Mouse (Mus musculus) CH12.LX (cell line): ENCODE results near the gene Atp11b. TPM values are rescaled to one million over a fixed set of nuclear protein-coding genes. Genes with fewer than 3 reads are reported as not detected.

Experiments
- DNase-seq: peaks from one replicate; pipeline ENCODE4 v3.0.0-alpha.2; 2013; ENCODE audit errors: extremely low read depth
- H3K27ac ChIP-seq: 2 replicates; pipeline ENCODE4 v1.5.1; 2012; ENCODE audit warnings: low read depth, mild to moderate bottlenecking, control low read depth, moderate library complexity; ENCODE audit not compliant: insufficient read depth
- H3K27me3 ChIP-seq: replicated peaks from 2 replicates; pipeline ENCODE3; 2012; ENCODE audit warnings: inconsistent platforms
- H3K36me3 ChIP-seq, 2 experiments: replicated peaks in 1 of 2; 2 replicates each; pipeline versions ENCODE3 to v1.6.1; 2012; ENCODE audit warnings: inconsistent platforms in 1 of 2, low read length in 1 of 2, mild to moderate bottlenecking in 1 of 2, mixed read lengths in 1 of 2, moderate library complexity in 1 of 2; ENCODE audit not compliant: control insufficient read depth in 1 of 2, insufficient read depth in 1 of 2
- H3K4me1 ChIP-seq, 2 experiments: 2 replicates each; pipeline ENCODE4 v1.6.1; 2012; ENCODE audit warnings: inconsistent platforms in 1 of 2, moderate library complexity in 1 of 2; ENCODE audit not compliant: insufficient read depth in 2 of 2, control insufficient read depth in 1 of 2
- H3K4me2 ChIP-seq: 2 replicates; pipeline ENCODE4 v1.6.1; 2012; ENCODE audit warnings: low read depth, mild to moderate bottlenecking, control low read depth; ENCODE audit not compliant: poor library complexity, insufficient read depth, severe bottlenecking
- H3K4me3 ChIP-seq, 3 experiments: fragments of 150-350 bp in 1 of 3; sonication (generic) in 1 of 3; replicated peaks in 1 of 3; 2 replicates each; pipeline versions ENCODE3 to v1.5.1; 2011 to 2012; ENCODE audit warnings: low read depth in 2 of 3, low read length in 2 of 3, mild to moderate bottlenecking in 2 of 3, moderate library complexity in 2 of 3, control low read depth in 1 of 3, improper control_type of control experiment in 1 of 3, inconsistent platforms in 1 of 3, mixed read lengths in 1 of 3; ENCODE audit not compliant: poor library complexity in 1 of 3
- H3K79me2 ChIP-seq: replicated peaks from 2 replicates; pipeline ENCODE4 v1.6.1; 2012; ENCODE audit warnings: mild to moderate bottlenecking, moderate library complexity; ENCODE audit not compliant: control insufficient read depth, poor library complexity, insufficient read depth, severe bottlenecking; ENCODE audit errors: extremely low read depth
- H3K9ac ChIP-seq: 2 replicates; pipeline ENCODE4 v1.6.1; 2012; ENCODE audit warnings: low read depth, mild to moderate bottlenecking, control low read depth, moderate library complexity; ENCODE audit not compliant: insufficient read depth
- H3K9me3 ChIP-seq: replicated peaks from 2 replicates; pipeline ENCODE3; 2012; ENCODE audit warnings: low read length, inconsistent platforms, mixed read lengths
- CHD1 ChIP-seq: IDR thresholded peaks from 2 replicates; pipeline ENCODE4 v1.6.1; 2012; ENCODE audit warnings: low read depth, low read length, improper control_type of control experiment, inconsistent platforms
- CHD2 ChIP-seq: IDR thresholded peaks from 2 replicates; pipeline ENCODE4 v1.6.1; 2011; ENCODE audit warnings: low read length, improper control_type of control experiment
- CTCF ChIP-seq, 2 experiments: IDR thresholded peaks in 1 of 2; conservative IDR thresholded peaks in 1 of 2; 2 replicates each; pipeline ENCODE4 v1.5.1; 2011 to 2012; ENCODE audit warnings: low read depth in 2 of 2, low read length in 2 of 2, improper control_type of control experiment in 1 of 2, inconsistent platforms in 1 of 2, mild to moderate bottlenecking in 1 of 2, moderate library complexity in 1 of 2
- ELF1 ChIP-seq: IDR thresholded peaks from 2 replicates; pipeline ENCODE4 v1.6.1; 2014; ENCODE audit warnings: low read depth, mild to moderate bottlenecking, inconsistent platforms, low read length, improper control_type of control experiment
- GABPA ChIP-seq: IDR thresholded peaks from 2 replicates; pipeline ENCODE4 v1.6.1; 2012; ENCODE audit warnings: low read depth, low read length, improper control_type of control experiment, inconsistent platforms; ENCODE audit not compliant: insufficient replicate concordance
- HCFC1 ChIP-seq: IDR thresholded peaks from 2 replicates; pipeline ENCODE4 v1.6.1; 2012; ENCODE audit warnings: low read depth, mild to moderate bottlenecking, inconsistent platforms, low read length, improper control_type of control experiment
- IRF4 ChIP-seq: IDR thresholded peaks from 2 replicates; pipeline ENCODE4 v1.6.1; 2014; ENCODE audit warnings: low read depth, mild to moderate bottlenecking, inconsistent platforms, low read length, improper control_type of control experiment
- JUN ChIP-seq: IDR thresholded peaks from 2 replicates; pipeline ENCODE4 v1.6.1; 2011; ENCODE audit warnings: low read depth, mild to moderate bottlenecking, low read length, improper control_type of control experiment, moderate library complexity; ENCODE audit not compliant: insufficient read depth
- JUND ChIP-seq: conservative IDR thresholded peaks from 2 replicates; pipeline ENCODE4 v1.6.1; 2011; ENCODE audit warnings: low read depth, low read length, improper control_type of control experiment
- MAFK ChIP-seq: IDR thresholded peaks from 2 replicates; pipeline ENCODE4 v1.6.1; 2011; ENCODE audit warnings: low read length, improper control_type of control experiment; ENCODE audit not compliant: insufficient replicate concordance
- MAX ChIP-seq: IDR thresholded peaks from 2 replicates; pipeline ENCODE4 v1.6.1; 2011; ENCODE audit warnings: low read length, improper control_type of control experiment
- MAZ ChIP-seq: IDR thresholded peaks from 2 replicates; pipeline ENCODE4 v1.6.1; 2012; ENCODE audit warnings: low read depth, mild to moderate bottlenecking, inconsistent platforms, low read length, improper control_type of control experiment, moderate library complexity
- MEF2A ChIP-seq: IDR thresholded peaks from 2 replicates; pipeline ENCODE4 v1.6.1; 2014; ENCODE audit warnings: low read depth, mild to moderate bottlenecking, inconsistent platforms, low read length, improper control_type of control experiment, borderline replicate concordance
- MYC ChIP-seq: IDR thresholded peaks from 2 replicates; pipeline ENCODE4 v1.6.1; 2011; ENCODE audit warnings: low read depth, mild to moderate bottlenecking, improper control_type of control experiment, low read length
- NELFE ChIP-seq: IDR thresholded peaks from 2 replicates; pipeline ENCODE4 v1.6.1; 2011; ENCODE audit warnings: low read depth, low read length, improper control_type of control experiment
- POLR2A ChIP-seq: IDR thresholded peaks from 2 replicates; pipeline ENCODE4 v1.6.1; 2011; ENCODE audit warnings: low read depth, mild to moderate bottlenecking, improper control_type of control experiment, low read length
- POLR2AphosphoS2 ChIP-seq: IDR thresholded peaks from 2 replicates; pipeline ENCODE4 v1.6.1; 2011; ENCODE audit warnings: low read depth, low read length, improper control_type of control experiment
- RAD21 ChIP-seq: IDR thresholded peaks from 2 replicates; pipeline ENCODE4 v1.6.1; 2011; ENCODE audit warnings: low read depth, mild to moderate bottlenecking, low read length, improper control_type of control experiment, moderate library complexity
- RCOR1 ChIP-seq: conservative IDR thresholded peaks from 2 replicates; pipeline ENCODE4 v1.6.1; 2012; ENCODE audit warnings: low read depth, mild to moderate bottlenecking, inconsistent platforms, low read length, improper control_type of control experiment
- SIN3A ChIP-seq: IDR thresholded peaks from 2 replicates; pipeline ENCODE4 v1.6.1; 2012; ENCODE audit warnings: low read length, improper control_type of control experiment, inconsistent platforms
- SMC3 ChIP-seq: IDR thresholded peaks from 2 replicates; pipeline ENCODE4 v1.6.1; 2011; ENCODE audit warnings: low read depth, low read length, improper control_type of control experiment
- USF1 ChIP-seq: IDR thresholded peaks from 2 replicates; pipeline ENCODE4 v1.6.1; 2014; ENCODE audit warnings: low read depth, mild to moderate bottlenecking, inconsistent platforms, low read length, improper control_type of control experiment
- USF2 ChIP-seq: conservative IDR thresholded peaks from 2 replicates; pipeline ENCODE4 v1.6.1; 2011; ENCODE audit warnings: low read depth, low read length, improper control_type of control experiment
- ZC3H11A ChIP-seq: IDR thresholded peaks from 2 replicates; pipeline ENCODE4 v1.6.1; 2012; ENCODE audit warnings: low read depth, mild to moderate bottlenecking, inconsistent platforms, low read length, improper control_type of control experiment
- ZMIZ1 ChIP-seq: IDR thresholded peaks from 2 replicates; pipeline ENCODE4 v1.6.1; 2012; ENCODE audit warnings: low read depth, mild to moderate bottlenecking, inconsistent platforms, low read length, improper control_type of control experiment
- dilution Hi-C: fragments of 300-500 bp; cut with MboI; formaldehyde crosslinking; loops from 2 replicates; pipeline ENCODE4 v1.14.3; 2020; ENCODE audit warnings: low sequenced_read_pairs; ENCODE audit not compliant: extremely low pct_unique_long_range_greater_than_20kb, extremely low pct_ligation_motif_present
- in situ Hi-C: fragments of 300-500 bp; cut with MboI; formaldehyde crosslinking; loops from 3 replicates; pipeline ENCODE4 v1.14.3; 2019; ENCODE audit warnings: low sequenced_read_pairs, low pct_ligation_motif_present, low pct_unique_long_range_greater_than_20kb, mixed read lengths
- polyA plus RNA-seq: library from polyadenylated mRNA; unstranded; fragments of >175 nt; gene quantifications from 2 replicates; pipeline ENCODE4 v1.2.1, GENCODE M21; 2012; ENCODE audit warnings: low read depth; ENCODE audit not compliant: insufficient read length
- total RNA-seq, 2 experiments: library from RNA; depleted of rRNA; stranded (reverse); fragments of 300-350 nt in 1 of 2; fragments of >200 nt in 1 of 2; gene quantifications; 2 replicates each; pipeline ENCODE4 v1.2.3; 2012 to 2014

The Atp11b gene
- total and polyA plus RNA-seq, 3 experiments, result 24.5 to 48.4 (median 45.9) TPM

DNA sequence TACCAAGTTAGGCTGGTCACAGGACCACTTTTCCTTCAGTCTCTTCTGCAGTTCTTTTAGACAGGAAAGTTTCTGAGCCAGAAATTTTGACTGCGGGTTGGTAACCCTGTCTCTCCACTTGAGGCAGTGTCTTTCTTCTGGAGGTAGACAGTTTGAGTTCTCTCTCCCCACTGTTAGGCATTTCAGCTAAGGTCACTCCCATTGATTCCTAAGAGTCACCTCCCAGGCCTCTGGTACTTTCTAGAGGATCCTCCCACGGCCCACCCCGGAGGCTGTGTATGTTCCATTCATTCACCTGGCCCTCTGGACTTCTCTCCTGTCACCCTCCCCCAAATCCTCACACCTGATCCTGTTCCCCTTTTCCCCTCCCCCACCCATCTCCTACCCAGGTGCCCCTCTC, 68.1 kb downstream of the Atp11b start:
- H3K79me2 ChIP-seq, result no peaks in the 10 kb centered on the region
- in situ Hi-C loops, result no loop called here
- no peaks in the 10 kb centered on the region for H3K9me3 ChIP-seq
- dilution Hi-C loops, result no loop called here
- H3K27me3 ChIP-seq, result no peaks in the 10 kb centered on the region
- peaks cover 0 to 13% of the 10 kb centered on the region in 2 experiments; a peak in 1 of 4 replicates for H3K4me1 ChIP-seq
- H3K9ac ChIP-seq, result no peak overlapping the region
- H3K4me2 ChIP-seq, result no peak overlapping the region
- H3K27ac ChIP-seq, result no peak overlapping the region
- TF ChIP-seq JUND (no peak), RCOR1 (no peak), SMC3 (no peak), MAX (no peak), SIN3A (no peak)
- H3K4me3 ChIP-seq, result no peak overlapping the region
- peaks cover 12 to 44% of the 10 kb centered on the region in 2 experiments for H3K36me3 ChIP-seq
- DNase-seq, result no peak

DNA sequence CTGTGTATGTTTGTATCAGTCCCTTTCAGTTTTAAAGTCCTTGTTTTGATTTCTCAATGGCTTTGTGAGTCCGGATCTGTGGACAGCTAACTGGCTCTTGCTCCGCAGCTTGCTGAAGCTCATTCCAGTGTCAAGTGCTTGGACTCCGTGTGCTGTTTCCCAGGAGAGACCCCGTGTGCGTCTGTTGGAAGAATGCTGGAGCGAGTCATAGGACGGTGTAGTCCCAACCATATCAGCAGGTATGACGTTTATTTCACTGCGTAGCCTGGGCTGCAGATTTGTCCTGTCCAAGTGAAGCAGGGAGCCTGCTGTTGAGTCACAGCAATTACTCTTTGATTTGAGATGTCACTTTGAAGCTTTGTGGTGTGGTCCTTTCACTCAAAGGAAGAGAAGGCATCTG, 95.4 kb downstream of the Atp11b start:
- dilution Hi-C loops (no loop called here), in situ Hi-C loops (no loop called here)
- Histone ChIP-seq H3K27me3 (no peaks in the 10 kb centered on the region), H3K9me3 (no peaks in the 10 kb centered on the region), H3K4me2 (no peak overlapping the region), H3K79me2 (no peaks in the 10 kb centered on the region), H3K4me1 (no peaks in the 10 kb centered on the region), H3K9ac (no peak overlapping the region), H3K36me3 (peaks cover 8 to 45% of the 10 kb centered on the region in 2 experiments), H3K27ac (no peak overlapping the region), H3K4me3 (no peak overlapping the region)
- TF ChIP-seq MAZ, result no peak
- no peak for TF ChIP-seq POLR2AphosphoS2
- TF ChIP-seq MYC, result no peak
- no peak for TF ChIP-seq MAFK
- no peak for TF ChIP-seq HCFC1
- TF ChIP-seq ZC3H11A, result no peak
- no peak for TF ChIP-seq CHD1
- no peak for TF ChIP-seq CHD2
- TF ChIP-seq GABPA, result no peak
- DNase-seq, result no peak

DNA sequence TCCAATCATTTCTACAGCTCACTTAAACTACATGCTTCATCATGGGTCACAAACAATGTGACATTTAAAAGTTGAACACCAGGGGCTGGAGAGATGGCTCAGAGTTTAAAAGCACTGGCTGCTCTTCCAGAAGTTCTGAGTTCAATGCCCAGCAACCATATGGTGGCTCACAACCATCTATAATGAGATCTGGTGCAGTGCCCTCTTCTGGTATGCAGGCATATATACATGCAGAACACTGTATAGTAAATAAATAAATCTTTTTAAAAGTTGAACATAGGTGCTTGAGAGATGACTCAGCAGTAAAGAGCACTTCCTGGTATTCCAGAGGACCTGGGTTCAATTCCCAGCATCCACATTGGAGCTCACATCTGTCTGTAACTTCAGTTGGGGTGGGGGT, 129.4 kb downstream of the Atp11b start:
- peaks cover 0 to 4% of the 10 kb centered on the region in 2 experiments; a peak in 1 of 4 replicates for H3K4me1 ChIP-seq
- H3K4me3 ChIP-seq, result no peak overlapping the region
- no peak overlapping the region for H3K9ac ChIP-seq
- in situ Hi-C loops, result loop anchor here (10.0 kb wide), 1 partner anchor 188 kb away; no protein-coding TSS in a partner anchor
- dilution Hi-C loops, result no loop called here
- H3K27ac ChIP-seq, result no peak overlapping the region
- no peaks in the 10 kb centered on the region for H3K79me2 ChIP-seq
- H3K27me3 ChIP-seq, result no peaks in the 10 kb centered on the region
- no peak for DNase-seq
- peaks cover 0 to 5% of the 10 kb centered on the region in 2 experiments for H3K36me3 ChIP-seq
- no peaks in the 10 kb centered on the region for H3K9me3 ChIP-seq
- TF ChIP-seq RAD21 (peak; percentile 30), JUND (no peak), USF1 (no peak), JUN (no peak), USF2 (no peak), ELF1 (no peak), POLR2A (no peak), NELFE (no peak), ZMIZ1 (no peak), CTCF (conservative IDR thresholded peaks at IDR 0.05 in 1 of 2, IDR thresholded peaks at IDR 0.05 in 1 of 2; ENCODE audit: low read depth in 2 of 2, low read length in 2 of 2) (peak; percentile 9 to 62; a peak in 2 of 4 replicates), MYC (no peak), MAFK (0 out of 2 replicates have a peak, but pooled peaks have one; percentile 14), IRF4 (no peak), MEF2A (no peak), CHD2 (no peak), SMC3 (peak; percentile 56)
- no peak overlapping the region for H3K4me2 ChIP-seq
